Mouse (Mus musculus) forebrain, embryonic 11.5 days (tissue): ENCODE results near the gene Glipr1l3. TPM values are rescaled to one million over a fixed set of nuclear protein-coding genes. Genes with fewer than 3 reads are reported as not detected.
A peak's percentile ranks its signal among the peaks of the same experiment; 100 is the strongest.
"Not testable (repeated sequence)": the region's sequence is repeated elsewhere in the genome, so short reads cannot be mapped to it uniquely, and the experiment has no call there.

Experiments used
- ATAC-seq: fragments of 200-750 bp; cut with Nextera tagmentation; replicated peaks from 2 replicates; pipeline ENCODE4 v1.8.0; 2017; ENCODE audit warnings: moderate TSS enrichment; ENCODE audit not compliant: low FRiP score
- DNase-seq: peaks from one replicate; pipeline ENCODE4 v3.0.0-alpha.2; 2017; ENCODE audit warnings: low spot score
- H3K27ac ChIP-seq: fragments of 300-500 bp; sonication (generic); 2 replicates; pipeline ENCODE4 v1.5.1; 2014; ENCODE audit warnings: low read depth, low read length
- H3K27me3 ChIP-seq: fragments of 300-500 bp; sonication (generic); 2 replicates; pipeline ENCODE4 v1.6.1; 2014; ENCODE audit warnings: mild to moderate bottlenecking, low read length, mixed read lengths; ENCODE audit not compliant: control insufficient read depth, insufficient read depth
- H3K36me3 ChIP-seq: fragments of 300-500 bp; sonication (generic); 2 replicates; pipeline ENCODE4 v1.6.1; 2014; ENCODE audit warnings: mild to moderate bottlenecking, low read length, moderate library complexity, mixed read lengths; ENCODE audit not compliant: control insufficient read depth, insufficient read depth
- H3K4me1 ChIP-seq: fragments of 300-500 bp; sonication (generic); replicated peaks from 2 replicates; pipeline ENCODE4 v1.6.1; 2014; ENCODE audit warnings: low read length, mixed read lengths; ENCODE audit not compliant: control insufficient read depth, insufficient read depth
- H3K4me2 ChIP-seq: fragments of 300-500 bp; sonication (generic); 2 replicates; pipeline ENCODE4 v1.6.1; 2014; ENCODE audit warnings: low read depth, mild to moderate bottlenecking, low read length, moderate library complexity, mixed read lengths; ENCODE audit not compliant: severe bottlenecking
- H3K4me3 ChIP-seq: fragments of 300-500 bp; sonication (generic); 2 replicates; pipeline ENCODE4 v1.5.1; 2014; ENCODE audit warnings: low read depth, low read length
- H3K9ac ChIP-seq: fragments of 300-500 bp; sonication (generic); 2 replicates; pipeline ENCODE4 v1.6.1; 2014; ENCODE audit warnings: low read length
- H3K9me3 ChIP-seq: fragments of 300-500 bp; sonication (generic); 2 replicates; pipeline ENCODE4 v1.6.1; 2016; ENCODE audit warnings: low read length, mixed read lengths; ENCODE audit not compliant: control insufficient read depth
- WGBS: fragments of 180-500 bp; shearing (Covaris S2); extraction: QIAGEN DNeasy Blood & Tissue Kit; methylation state at CpG from one replicate; pipeline ENCODE4 v1.1.7; 2014; 5-methylcytosine and 5-hydroxymethylcytosine counted together
- polyA plus RNA-seq: library from polyadenylated mRNA; unstranded; fragments of >200 nt; fragmentation: Nextera tagmentation; extraction: Ambion mirVana; gene quantifications from 2 replicates; pipeline ENCODE4 v1.2.1, GENCODE M21; 2014

Glipr1l3 gene
- polyA plus RNA-seq, 1 experiment from 2014 or later: not detected

DNA sequence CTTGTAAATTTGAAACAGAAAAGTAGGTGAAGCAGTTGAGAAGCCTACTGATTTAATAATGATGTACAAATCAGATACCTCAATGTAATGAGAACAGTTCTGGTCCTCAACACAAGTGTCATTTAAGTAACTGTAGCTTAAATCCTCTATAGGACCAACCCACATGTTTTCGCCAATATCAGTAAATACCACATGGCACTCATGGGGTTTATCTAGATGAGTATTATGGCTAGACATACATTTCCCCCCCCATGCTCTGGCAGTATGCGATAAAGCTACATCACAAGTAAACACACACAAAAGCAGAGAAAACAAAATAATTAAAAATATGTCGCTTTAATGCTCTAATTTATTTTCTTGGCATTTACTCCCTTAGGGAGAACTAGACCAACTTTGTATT is 27.9 kb downstream of the Glipr1l3 start:
- Histone ChIP-seq H3K27me3 (no peaks in the 10 kb centered on the region), H3K9ac (no peak overlapping the region), H3K4me2 (no peak overlapping the region), H3K27ac (no peak overlapping the region), H3K9me3 (no peaks in the 10 kb centered on the region), H3K4me1 (no peaks in the 10 kb centered on the region), H3K36me3 (no peaks in the 10 kb centered on the region), H3K4me3 (no peak overlapping the region)
- DNase-seq (no peak), ATAC-seq (no peak)
- 88% methylated on average over 3 of the region's 3 CpGs for WGBS

DNA sequence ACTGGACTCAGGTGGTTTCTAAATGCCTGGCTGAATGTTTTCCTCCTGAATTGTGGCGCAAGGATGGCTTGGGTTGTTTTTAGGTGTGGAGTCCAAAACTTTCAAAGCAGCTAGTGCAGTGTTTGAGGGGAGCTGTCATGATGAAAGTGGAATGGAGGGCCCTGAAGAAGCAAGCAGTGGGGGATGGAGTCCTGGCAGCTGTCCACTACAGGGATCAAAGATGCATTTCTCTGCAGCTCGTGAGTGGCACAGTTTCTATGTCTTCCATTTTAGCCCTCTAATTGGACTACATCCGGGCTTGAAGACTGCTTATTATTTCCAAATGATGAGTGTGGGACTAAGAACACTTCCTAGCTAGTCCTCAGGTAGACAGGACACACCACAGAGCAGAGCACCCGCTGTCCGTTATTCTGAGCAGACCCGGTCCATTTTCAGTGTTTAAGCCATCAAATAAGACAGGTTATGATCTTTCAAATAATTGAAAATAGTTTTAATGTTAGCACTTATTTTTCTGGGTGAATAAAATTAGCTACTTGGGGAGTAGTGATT is 32.4 kb downstream of the Glipr1l3 start:
- H3K27ac ChIP-seq, H3K4me1 ChIP-seq, H3K27me3 ChIP-seq, DNase-seq, H3K9me3 ChIP-seq, ATAC-seq, H3K4me2 ChIP-seq, H3K36me3 ChIP-seq, H3K9ac ChIP-seq, H3K4me3 ChIP-seq: not testable (repeated sequence)
- WGBS: 77% methylated on average over 6 of the region's 6 CpGs

DNA sequence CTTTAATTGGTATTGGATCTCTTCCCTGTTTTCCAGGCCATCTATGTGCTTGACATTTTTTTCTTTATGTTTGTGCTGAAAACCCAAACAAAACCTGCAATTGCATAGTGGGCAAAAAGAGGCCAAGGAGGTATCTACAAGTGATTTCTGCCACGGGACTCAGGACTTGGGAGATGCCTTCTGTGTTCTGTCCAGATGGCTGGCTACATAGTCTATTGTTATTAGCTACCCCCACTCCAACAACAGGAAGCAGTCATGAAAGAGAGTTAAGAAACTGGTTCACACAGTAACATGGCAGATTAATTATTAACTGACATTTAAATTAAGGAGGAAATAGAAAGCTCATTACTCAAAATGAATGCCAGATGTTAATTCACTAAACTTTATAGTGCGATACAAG is 35.0 kb downstream of the Glipr1l3 start:
- not testable (repeated sequence) for H3K9me3 ChIP-seq, H3K4me2 ChIP-seq, H3K36me3 ChIP-seq, H3K9ac ChIP-seq, H3K4me1 ChIP-seq, DNase-seq, H3K27ac ChIP-seq, H3K4me3 ChIP-seq, H3K27me3 ChIP-seq, ATAC-seq
- 66% methylated on average over 2 of the region's 2 CpGs for WGBS

DNA sequence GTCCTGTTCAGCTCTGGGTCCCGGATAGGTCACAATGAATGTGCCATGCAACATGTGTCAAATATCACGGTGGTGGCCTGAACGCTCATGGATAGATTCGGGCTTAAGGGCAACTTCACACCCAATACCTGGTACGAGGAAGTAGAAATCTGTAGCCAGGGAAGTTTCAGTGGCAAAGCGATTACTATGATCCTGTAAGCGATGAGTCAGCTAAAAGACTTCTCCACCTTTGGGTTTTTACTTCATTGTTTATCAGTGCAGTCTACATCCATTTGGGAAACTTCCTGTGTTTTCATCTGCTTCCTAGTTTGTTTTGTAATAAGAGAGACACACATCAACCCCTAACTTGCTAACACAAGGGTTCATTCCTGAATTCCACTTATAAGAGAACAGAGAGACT is 49.7 kb downstream of the Glipr1l3 start:
- Histone ChIP-seq H3K4me3 (no peak overlapping the region), H3K4me1 (no peaks in the 10 kb centered on the region), H3K9ac (no peak overlapping the region), H3K36me3 (no peaks in the 10 kb centered on the region), H3K4me2 (no peak overlapping the region), H3K27me3 (no peaks in the 10 kb centered on the region), H3K27ac (no peak overlapping the region), H3K9me3 (no peaks in the 10 kb centered on the region)
- no peak for ATAC-seq
- 93% methylated on average over 7 of the region's 7 CpGs for WGBS
- no peak for DNase-seq

DNA sequence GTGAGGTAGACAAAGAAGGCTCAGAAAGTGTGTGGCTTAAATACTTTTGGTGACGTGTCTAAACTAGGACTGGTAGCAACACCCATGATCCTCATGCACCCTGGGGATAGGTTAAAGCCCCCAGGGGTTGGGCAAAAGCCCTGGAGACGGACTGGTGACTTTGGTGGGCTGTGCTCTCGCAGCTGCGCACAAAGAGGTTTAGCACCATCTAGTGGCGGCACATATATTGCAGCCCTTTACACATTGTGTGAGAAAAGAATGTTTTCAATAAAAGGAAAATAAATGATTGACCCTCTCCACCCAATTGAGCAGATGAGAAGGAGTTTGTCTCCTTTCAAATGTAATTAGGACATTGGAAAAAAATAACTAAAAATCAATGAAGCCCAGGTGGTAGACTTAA is 54.3 kb downstream of the Glipr1l3 start:
- 8% methylated on average over 5 of the region's 5 CpGs for WGBS
- H3K4me2 ChIP-seq, H3K4me3 ChIP-seq, H3K9ac ChIP-seq, H3K9me3 ChIP-seq, H3K27me3 ChIP-seq, H3K36me3 ChIP-seq, H3K4me1 ChIP-seq, H3K27ac ChIP-seq: not testable (repeated sequence)
- 0 out of 2 replicates have a peak, but pooled peaks have one; percentile 42 for ATAC-seq
- DNase-seq: peak; percentile 70

Other genes starting within 250 kb of the Glipr1l3 start
- gene Krr1, start 187.7 kb downstream of the Glipr1l3 start, polyA plus RNA-seq: 63.3 and 70.7 TPM in 2 replicates
- gene Glipr1, start 157.7 kb downstream of the Glipr1l3 start, polyA plus RNA-seq: 0.31 and 1.6 TPM in 2 replicates
- not detected in 2 replicates for gene Glipr1l1, start 100.1 kb downstream of the Glipr1l3 start, polyA plus RNA-seq
- not detected in 2 replicates for gene Glipr1l2, start 77.0 kb downstream of the Glipr1l3 start, polyA plus RNA-seq
- gene Caps2, start 3.3 kb upstream of the Glipr1l3 start, polyA plus RNA-seq: 0.13 and 0.27 TPM in 2 replicates
- 1.2 and 1.6 TPM in 2 replicates for gene Kcnc2, start 110.8 kb upstream of the Glipr1l3 start, polyA plus RNA-seq